Mouse (Mus musculus) layer of hippocampus, adult 9-11 months (tissue): ENCODE results near the gene Figla.
"Not testable (repeated sequence)": the region's sequence is repeated elsewhere in the genome, so short reads cannot be mapped to it uniquely, and the experiment has no call there.

Source experiments
- DNase-seq: peaks from one replicate; pipeline ENCODE4 v3.0.0; 2022

Figla gene

DNA sequence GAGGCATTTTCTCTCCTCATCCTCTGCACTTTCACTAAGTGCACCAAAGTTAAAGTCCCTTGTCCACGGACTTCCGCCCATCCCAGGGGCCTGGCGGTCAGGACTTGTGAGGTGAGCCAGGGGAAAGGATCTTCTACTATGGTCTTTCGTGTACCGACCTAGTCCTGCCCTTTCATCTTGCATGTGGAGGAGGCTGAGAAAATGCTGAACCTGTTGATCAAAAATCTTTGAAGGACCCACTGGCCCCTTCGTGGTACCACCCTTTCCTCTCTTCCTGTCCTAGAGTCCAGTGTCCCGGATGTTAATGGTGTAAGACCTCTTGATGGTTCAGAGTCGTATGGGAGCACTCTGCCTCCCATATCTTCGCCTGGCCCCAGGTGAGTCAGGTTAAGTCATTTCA is at the start of gene Figla:
Gene Figla (plus strand): TSS at position 301 of the 400 bp plus-strand sequence.
- DNase-seq = no peak

DNA sequence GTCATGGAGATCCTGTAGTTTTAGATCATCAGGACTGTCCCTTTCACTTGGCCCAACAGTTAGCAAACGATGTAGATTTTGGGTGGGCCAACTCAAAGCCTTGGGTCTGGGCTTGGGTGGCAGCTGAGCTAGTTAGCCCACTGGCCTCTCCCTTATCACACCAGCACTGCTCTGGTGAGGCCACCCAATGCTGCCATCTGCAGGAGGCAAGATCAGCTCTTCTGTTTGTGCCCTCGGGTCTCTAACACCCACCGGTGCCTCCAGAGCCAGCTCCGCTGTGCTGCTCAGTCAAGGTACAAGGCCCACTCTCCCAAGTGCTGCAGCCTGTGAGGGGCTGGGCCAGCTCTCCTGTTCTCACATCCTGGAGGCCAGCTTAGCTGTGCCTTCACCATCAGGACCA is 49.3 kb upstream of the Figla start:
- no peak for DNase-seq

DNA sequence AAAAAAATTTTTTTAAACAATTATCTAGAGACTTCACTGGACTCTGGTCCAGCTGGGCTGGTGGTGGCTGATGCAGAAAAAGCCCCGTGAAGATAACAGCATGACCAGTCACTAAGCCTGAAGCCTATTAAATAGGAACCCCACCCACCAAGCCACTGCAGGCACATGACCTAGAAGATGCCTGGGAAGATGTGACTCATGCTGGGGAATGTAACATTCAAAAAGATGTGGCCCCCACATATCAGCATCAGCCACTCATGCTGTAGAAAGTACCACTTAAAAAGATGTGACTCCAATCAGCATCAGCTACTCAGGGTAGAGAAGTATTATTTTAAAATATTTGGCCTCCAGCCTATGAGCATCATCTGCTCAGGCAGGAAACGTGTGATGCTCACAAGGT is 46.1 kb upstream of the Figla start:
- DNase-seq = no peak

DNA sequence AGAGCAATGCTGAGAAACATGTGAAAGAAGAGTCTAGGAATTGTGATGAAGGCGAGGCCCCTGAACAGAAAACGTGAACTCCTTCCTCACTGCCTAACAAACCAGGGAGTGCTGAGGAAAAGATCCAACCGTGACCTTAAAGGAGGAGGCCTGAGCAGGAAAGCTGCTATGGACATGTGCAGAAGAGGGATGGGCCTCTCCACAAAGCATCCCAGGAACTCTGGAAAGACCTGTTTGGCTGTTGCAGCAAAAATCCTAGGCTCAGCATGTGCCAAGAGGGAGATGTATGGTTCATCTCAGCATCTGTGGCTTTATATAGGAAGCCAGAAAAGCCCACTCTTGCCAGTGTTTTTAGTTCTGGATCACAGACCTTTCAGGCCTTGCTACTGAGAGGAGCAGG is 43.3 kb upstream of the Figla start:
- DNase-seq = no peak

DNA sequence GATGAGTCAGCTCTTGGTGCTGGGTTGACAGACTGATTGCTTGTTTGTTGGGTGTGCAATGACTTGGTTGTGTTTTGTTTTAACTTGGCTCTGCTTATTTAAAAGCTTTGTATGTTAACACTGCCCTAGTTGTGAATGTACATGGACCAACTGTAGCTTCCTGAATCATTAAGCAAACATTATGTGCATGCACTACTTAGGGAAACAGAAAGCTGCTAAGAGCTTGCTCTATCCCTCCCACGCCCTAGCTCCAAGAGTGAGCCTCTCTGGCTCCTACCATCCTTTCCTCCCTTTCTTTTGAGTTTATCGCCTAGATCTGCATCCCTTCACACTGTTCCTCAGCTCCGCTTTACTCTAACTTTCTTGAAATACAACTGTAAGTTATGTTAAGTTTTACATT is 42.6 kb upstream of the Figla start:
- no peak for DNase-seq

DNA sequence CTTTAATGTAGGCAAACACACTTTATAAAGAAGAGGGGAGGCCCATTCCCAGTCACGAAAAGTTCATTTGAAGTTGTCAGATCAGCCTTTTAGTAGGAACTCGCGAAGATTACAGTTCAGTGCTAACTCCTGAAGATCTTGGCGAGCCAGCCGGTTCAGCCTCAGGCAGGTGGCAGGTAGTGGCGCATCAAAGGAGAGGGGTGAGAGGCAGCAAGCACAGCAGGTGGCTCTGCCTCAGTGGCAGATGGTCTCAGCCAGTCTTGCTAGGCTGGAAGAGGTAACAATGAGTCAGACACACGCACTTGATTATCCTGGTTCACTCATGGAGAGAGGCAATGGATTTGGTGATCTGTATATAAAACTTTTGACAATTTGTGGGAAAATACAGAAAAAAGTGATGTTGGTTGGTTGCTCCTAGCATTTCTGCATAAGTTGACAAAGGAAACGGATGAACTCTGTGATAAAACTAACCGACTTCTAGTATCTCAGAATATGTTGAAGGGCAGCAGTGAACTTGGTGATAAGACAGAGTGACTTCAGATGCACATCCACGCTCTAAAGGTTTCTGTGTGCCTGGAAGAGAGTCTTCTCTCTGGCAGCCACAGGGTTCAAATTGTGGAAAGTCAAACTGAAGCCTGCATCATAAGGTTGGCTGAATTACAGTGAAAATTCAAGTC is 40.9 kb upstream of the Figla start:
- no peak for DNase-seq

GRCm38 (mm10) chr6:85975761-85976160 is 40.2 kb upstream of the Figla start:
- no peak for DNase-seq

GRCm38 (mm10) chr6:85976242-85976641 is 39.7 kb upstream of the Figla start:
- no peak for DNase-seq

DNA sequence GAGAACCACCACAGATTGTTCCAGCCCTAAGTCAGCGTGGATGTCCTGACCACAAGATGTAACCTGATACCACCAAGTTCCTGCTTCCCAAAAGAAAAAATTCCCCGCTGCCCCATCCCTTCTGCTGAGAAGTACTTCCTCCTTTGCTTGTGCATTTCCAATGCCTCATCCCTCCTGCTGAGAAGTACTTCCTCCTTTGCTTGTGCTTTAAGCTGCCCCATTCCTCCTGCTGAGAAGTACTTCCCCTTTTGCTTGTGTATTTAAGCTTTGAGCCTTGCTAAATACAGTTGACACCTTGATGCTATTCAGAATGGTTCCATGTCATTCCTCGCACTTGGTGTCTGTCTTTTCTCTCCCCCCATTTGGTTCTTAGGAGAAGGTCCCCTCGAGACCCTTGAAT is 37.2 kb upstream of the Figla start:
- DNase-seq = not testable (repeated sequence)

DNA sequence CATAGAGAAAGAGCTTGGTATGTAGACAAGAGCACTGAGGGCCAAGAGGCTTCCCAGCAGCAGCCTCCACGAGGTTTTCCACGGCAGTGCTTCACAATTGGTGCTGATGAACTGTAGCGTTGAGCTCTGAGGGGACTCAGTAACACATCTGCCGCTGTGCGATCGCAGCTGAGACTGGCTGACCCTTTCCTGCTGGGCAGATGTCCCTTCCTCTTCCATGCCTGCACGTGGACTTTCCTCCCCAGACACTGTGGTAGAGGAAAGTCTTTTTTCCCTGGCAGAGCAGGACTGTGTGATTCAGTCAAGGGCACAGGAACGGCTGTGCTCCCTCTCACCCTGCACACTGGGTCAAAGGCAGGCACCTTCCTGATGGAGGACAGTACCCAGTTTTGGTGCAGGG is 31.6 kb upstream of the Figla start:
- no peak for DNase-seq

- not testable (repeated sequence) for DNase-seq
These were observed 26.4 kb upstream of the Figla start for GRCm38 (mm10) chr6:85989570-85989969.

GRCm38 (mm10) chr6:85990774-85991173 is 25.2 kb upstream of the Figla start:
- DNase-seq = not testable (repeated sequence)

GRCm38 (mm10) chr6:86003405-86003925 is 12.5 kb upstream of the Figla start:
- no peak for DNase-seq

DNA sequence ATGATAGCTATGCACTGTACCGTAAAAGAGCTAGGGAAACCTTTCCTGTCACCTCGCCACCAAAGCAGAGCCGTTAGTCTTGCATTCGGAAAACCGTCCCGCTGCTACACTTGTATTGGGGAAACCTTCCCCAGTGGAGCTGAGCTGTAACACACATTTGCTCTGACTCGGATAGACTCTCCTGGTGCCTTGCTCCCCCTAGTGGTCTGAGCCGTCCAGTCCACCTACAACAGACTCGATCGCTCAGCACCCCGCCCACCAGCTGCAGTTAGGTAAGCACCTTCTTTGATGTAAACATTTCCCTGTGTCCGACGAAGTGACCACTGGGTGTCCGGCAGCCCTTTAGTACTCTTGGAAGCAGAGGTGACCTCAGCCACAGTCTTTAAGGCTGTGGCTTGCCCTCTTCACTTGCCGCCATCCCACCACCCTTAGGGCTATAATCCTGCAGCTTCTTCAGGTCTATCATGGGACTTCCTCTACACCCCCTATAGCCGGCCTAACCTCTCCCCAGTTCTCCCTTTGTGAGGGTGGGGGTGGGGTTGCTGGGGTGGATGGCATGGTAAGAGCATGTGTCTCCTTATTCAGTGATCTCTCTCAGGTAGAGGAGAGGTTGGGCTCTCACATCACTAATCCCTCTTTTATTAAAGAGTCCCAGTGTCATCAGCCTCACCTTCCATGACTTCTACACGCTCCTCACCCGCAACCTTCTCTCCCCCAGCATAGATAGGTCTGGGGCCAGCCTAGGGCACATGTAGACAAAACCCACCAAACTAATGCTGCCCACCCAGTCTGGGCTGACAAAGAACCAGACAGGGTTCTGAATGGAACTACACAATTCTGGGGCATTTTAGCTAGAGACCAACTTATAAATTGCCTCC is 11.5 kb upstream of the Figla start:
- peak; percentile 67 for DNase-seq

DNA sequence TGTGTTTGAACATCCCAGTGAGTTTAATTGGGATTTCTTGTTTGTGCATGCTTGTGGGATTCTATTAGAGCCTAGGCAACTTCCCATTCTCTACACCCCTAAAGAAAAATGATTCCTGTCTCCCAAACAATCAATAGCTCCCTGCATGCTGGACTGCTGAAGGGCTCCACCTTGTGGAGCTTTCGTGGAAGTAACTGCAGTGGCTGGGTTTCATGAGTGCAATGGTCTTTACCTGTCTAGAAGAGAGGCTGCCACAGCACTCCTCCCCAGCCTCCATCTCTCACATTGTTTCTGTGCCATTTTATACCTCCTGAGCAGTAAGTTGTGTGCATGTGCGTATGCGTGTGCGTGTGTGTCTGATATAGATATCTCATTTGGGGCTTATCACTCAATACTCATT is 6.0 kb upstream of the Figla start:
- peak; percentile 45 for DNase-seq

DNA sequence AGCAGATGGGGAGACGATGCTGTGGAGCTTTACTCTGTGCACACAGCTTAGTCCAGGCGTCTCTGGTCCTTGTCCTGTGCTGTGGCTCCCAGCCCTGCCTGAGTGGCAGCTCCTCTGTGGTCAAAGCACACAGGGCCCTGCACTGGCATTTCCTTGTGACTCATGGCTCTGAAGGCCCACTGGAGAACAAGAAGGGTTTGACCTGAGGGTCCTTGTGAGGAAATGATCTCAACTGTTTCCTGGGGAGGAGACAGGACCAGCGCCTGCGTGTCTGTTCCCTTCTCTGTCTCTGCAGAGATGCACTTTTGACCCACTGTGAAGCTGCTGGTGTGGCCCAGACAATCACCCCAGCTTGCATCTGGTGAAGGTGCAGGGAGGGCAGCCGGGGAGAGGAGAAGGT is 1.2 kb upstream of the Figla start:
- DNase-seq = not testable (repeated sequence)

DNA sequence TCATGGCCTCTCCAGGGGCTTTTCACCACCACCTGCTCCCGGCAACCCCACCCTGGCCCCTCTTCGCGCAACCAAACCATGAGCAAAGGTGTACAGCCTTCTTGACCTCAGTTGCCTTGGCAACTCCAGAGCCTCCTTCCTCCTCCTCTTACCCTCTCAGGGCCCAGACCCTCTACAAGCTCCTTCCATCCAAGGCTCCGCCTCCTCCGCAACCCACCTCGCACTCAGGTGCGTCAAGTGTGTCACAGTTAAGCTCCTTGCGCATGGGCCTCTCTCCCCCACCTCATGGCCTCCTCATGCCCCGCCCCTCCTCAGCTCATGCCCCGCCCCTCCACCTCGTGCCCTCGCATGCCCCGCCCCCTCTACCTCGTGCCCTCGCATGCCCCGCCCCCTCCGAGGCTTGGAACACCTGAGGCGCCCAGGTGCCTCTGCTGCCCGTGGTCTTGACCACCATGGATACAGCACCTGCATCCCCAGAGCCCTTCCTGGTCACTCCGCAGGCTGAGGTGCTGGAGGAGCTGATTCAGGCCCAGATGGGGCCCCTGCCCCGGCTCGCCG is 901 bp downstream of the Figla start:
- DNase-seq = no peak

DNA sequence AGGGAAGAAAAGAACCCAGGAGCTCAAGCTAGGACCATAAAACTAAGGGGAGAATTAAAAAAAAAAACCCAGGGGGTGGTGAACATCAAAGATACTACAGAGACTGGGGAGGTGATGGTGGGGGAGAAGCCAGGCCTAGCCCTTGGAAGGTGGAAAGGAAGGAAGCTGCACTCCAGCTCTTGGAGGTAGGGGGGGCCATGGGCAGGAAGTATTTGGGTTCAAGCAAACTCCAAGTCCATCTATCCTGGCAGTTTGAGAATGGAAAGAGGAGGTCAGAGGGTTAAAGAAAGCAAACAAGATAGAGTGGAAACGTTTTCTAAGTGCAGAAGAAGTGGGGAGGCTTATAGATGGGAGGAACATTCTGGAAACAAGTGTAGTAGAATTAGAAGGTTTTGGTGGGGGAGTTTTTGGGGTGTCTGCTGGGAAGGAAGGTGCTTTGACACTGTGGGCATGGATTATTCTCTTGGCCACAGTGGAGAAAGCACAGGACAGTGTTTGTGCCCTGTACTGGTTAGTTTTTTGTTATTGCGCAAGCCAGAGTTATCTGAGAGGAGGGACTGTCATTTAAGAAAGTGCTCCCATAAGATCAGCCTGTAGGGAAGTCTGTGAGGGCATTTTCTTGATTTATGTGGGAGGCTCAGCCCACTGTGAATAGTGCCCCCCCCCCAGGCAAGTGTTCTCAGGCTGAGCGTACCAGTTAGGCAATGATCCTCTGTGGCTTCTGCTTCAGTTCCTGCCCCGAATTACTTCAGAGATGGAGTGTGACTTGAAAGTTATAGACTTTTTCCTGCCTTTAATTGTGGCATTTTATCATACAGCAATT is 3.7 kb downstream of the Figla start:
- no peak for DNase-seq

DNA sequence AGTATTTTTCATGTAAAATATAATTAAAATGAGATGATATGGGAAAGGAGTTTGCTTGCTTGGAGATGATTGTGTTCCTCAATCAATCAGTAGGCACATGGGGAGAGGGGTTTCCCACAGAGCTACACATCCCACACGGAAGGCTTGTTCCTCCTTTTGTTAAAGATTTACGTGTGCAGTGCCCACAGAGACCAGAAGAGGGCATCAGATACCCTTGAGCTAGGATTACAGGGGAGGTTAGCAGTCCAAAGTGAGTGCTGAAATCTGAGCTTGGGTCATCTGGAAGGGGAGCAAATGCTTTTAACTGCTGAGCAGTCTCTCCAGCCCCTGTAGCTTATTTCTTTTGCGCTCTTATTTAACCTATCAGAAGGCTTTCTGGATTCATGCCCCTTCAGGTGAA is 5.0 kb downstream of the Figla start:
- DNase-seq = no peak

- DNase-seq = peak; percentile 43
These were observed 10.8 kb downstream of the Figla start for GRCm38 (mm10) chr6:86026632-86027292.

DNA sequence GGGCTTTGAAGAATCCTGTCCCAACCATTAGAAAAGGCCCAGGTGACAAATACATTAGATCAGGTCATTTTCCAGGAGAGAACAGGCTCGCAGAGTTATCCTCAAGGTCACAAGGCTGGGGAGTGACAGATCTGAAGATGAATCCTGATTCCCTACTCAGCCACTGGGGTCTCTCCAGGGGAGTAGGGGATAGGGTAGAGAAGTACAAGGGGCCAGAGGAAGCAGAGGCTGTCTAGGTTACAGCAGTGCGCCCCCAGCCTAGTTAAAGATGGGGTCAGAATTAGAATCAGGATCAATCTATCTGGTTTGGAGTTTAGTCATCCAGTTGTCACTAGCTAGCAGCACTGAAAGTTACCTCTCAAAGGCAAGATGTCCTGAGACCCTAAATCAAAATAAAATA is 12.2 kb downstream of the Figla start:
- DNase-seq = no peak

GRCm38 (mm10) chr6:86028601-86029322 is 12.8 kb downstream of the Figla start, which contains the start of gene Add2:
TSS of gene Add2 (plus strand) at chr6:86028681.
- peak; percentile 62 for DNase-seq
